Comparison of ENCODE assay signal across 14 mouse cellular contexts in genomic region chr11:49837717-49838407, GRCm38 (mm10). TPM values are rescaled to one million over a fixed set of nuclear protein-coding genes. Genes with fewer than 3 reads are reported as not detected.
DNase-seq lines count a peak whose midpoint lies in the region; ATAC-seq and TF ChIP-seq lines count a peak whose summit lies in the region.
"Had no signal": no experiment of that assay in that cellular context is flagged by ENCODE, and none has a peak within 500 bp of the region (broad histone marks: within the 10 kb centered on the region; RNA-seq: fewer than 3 reads in every experiment).

No protein-coding gene starts in this region.

- H3K36me3 ChIP-seq in liver, adult 2 months (ENCODE audit: control insufficient read depth, insufficient read depth, low read length) = no peaks in the 10 kb centered on the region
- H3K36me3 ChIP-seq in liver, embryonic 12.5 days = no peaks in the 10 kb centered on the region
- H3K36me3 ChIP-seq in midbrain, embryonic 10.5 days = peaks cover 48% of the 10 kb centered on the region
- no peaks in the 10 kb centered on the region for H3K36me3 ChIP-seq in intestine, postnatal 0 days (ENCODE audit: control insufficient read depth, insufficient read depth)

- H3K9ac ChIP-seq in liver, adult 2 months (ENCODE audit: low read depth, low read length) = no peak overlapping the region
- no peak overlapping the region for H3K9ac ChIP-seq in liver, embryonic 12.5 days
- no peak overlapping the region for H3K9ac ChIP-seq in intestine, postnatal 0 days (ENCODE audit: low read depth, low read length)
- H3K9ac ChIP-seq: heart, embryonic 15.5 days; neural tube, embryonic 15.5 days had no signal

- WGBS in liver, adult 2 months = 37% methylated on average over 13 of the region's 13 CpGs
- 51% methylated on average over 13 of the region's 13 CpGs for WGBS in liver, embryonic 12.5 days (ENCODE audit: insufficient replicate concordance)
- WGBS in midbrain, embryonic 10.5 days = 52% methylated on average over 13 of the region's 13 CpGs
- 59% methylated on average over 13 of the region's 13 CpGs for WGBS in intestine, postnatal 0 days

- no peak overlapping the region for H3K4me2 ChIP-seq in liver, embryonic 12.5 days
- H3K4me2 ChIP-seq in intestine, postnatal 0 days (replicated peaks; ENCODE audit: low read depth) = no peak overlapping the region
- H3K4me2 ChIP-seq: heart, embryonic 15.5 days; neural tube, embryonic 15.5 days had no signal

- no peak for TF ChIP-seq POLR2A in liver, adult 2 months (IDR thresholded peaks at IDR 0.05; ENCODE audit: extremely low read depth, insufficient read depth, low read length)

- H3K4me3 ChIP-seq in liver, adult 2 months (ENCODE audit: insufficient read depth, low read depth, low read length) = no peak overlapping the region
- no peak overlapping the region for H3K4me3 ChIP-seq in liver, embryonic 12.5 days
- H3K4me3 ChIP-seq in midbrain, embryonic 10.5 days = no peak overlapping the region
- no peak overlapping the region for H3K4me3 ChIP-seq in intestine, postnatal 0 days (ENCODE audit: low read depth, low read length)
- H3K4me3 ChIP-seq: heart, embryonic 15.5 days; neural tube, embryonic 15.5 days had no signal

- no peak for TF ChIP-seq CTCF in liver, adult 2 months (IDR thresholded peaks at IDR 0.05; ENCODE audit: low read depth, low read length)
- TF ChIP-seq CTCF in intestine, postnatal 0 days (IDR thresholded peaks at IDR 0.05; ENCODE audit: low read depth) = no peak

- no peaks in the 10 kb centered on the region for H3K79me2 ChIP-seq in liver, adult 2 months (ENCODE audit: control insufficient read depth, insufficient read depth, low read length)

- no peaks in the 10 kb centered on the region for H3K27me3 ChIP-seq in liver, adult 2 months (ENCODE audit: control insufficient read depth, insufficient read depth, low read length)
- no peaks in the 10 kb centered on the region for H3K27me3 ChIP-seq in liver, embryonic 12.5 days (replicated peaks)
- no peaks in the 10 kb centered on the region for H3K27me3 ChIP-seq in midbrain, embryonic 10.5 days (ENCODE audit: low read depth, poor library complexity, severe bottlenecking)
- H3K27me3 ChIP-seq in intestine, postnatal 0 days (replicated peaks; ENCODE audit: control insufficient read depth, insufficient read depth, low read length) = no peaks in the 10 kb centered on the region
- H3K27me3 ChIP-seq: heart, embryonic 15.5 days; neural tube, embryonic 15.5 days had no signal

- no peak for ATAC-seq in liver, embryonic 12.5 days
- no peak for ATAC-seq in intestine, postnatal 0 days

- H3K27ac ChIP-seq in liver, adult 2 months (replicated peaks; ENCODE audit: insufficient read depth, low read depth, low read length) = no peak overlapping the region
- H3K27ac ChIP-seq in liver, embryonic 12.5 days = no peak overlapping the region
- peak overlapping the region; percentile 73 for H3K27ac ChIP-seq in midbrain, embryonic 10.5 days (replicated peaks)
- no peak overlapping the region for H3K27ac ChIP-seq in intestine, postnatal 0 days (ENCODE audit: low read depth, low read length)
- H3K27ac ChIP-seq: heart, embryonic 15.5 days; neural tube, embryonic 15.5 days had no signal

- peak; percentile 6 for DNase-seq in embryo, embryonic 10.5 days (ENCODE audit: low spot score)
- DNase-seq in embryo, embryonic 9.5 days (ENCODE audit: extremely low spot score) = no peak
- DNase-seq in liver, adult 2 months (ENCODE audit: extremely low read depth, low read depth, low spot score) = peak; percentile 75
- peak; percentile 36 for DNase-seq in midbrain, embryonic 10.5 days (ENCODE audit: low spot score)
- peak; percentile 63 to 74 for DNase-seq in thymus, postnatal 10 days (ENCODE audit: low spot score in 2 of 2)
- no peak for DNase-seq in adrenal gland, adult 18-20 months (ENCODE audit: low spot score in 2 of 2)
- DNase-seq: embryo, embryonic 11 days; kidney, postnatal 10 days; left cerebral cortex, postnatal 4 days; lung, postnatal 4 days had no signal

- no peaks in the 10 kb centered on the region for H3K9me3 ChIP-seq in liver, embryonic 12.5 days (replicated peaks)
- H3K9me3 ChIP-seq in midbrain, embryonic 10.5 days (replicated peaks) = no peaks in the 10 kb centered on the region
- H3K9me3 ChIP-seq in intestine, postnatal 0 days (ENCODE audit: control insufficient read depth) = no peaks in the 10 kb centered on the region
- H3K9me3 ChIP-seq: heart, embryonic 15.5 days; neural tube, embryonic 15.5 days had no signal

- peaks cover 2% of the 10 kb centered on the region for H3K4me1 ChIP-seq in liver, adult 2 months (ENCODE audit: control insufficient read depth, insufficient read depth, low read length)
- peaks cover 24% of the 10 kb centered on the region for H3K4me1 ChIP-seq in liver, embryonic 12.5 days
- peaks cover 19% of the 10 kb centered on the region for H3K4me1 ChIP-seq in midbrain, embryonic 10.5 days
- H3K4me1 ChIP-seq in intestine, postnatal 0 days (replicated peaks; ENCODE audit: control insufficient read depth, insufficient read depth, low read length) = peaks cover 5% of the 10 kb centered on the region; the same call in 1 of the 2 replicates
- H3K4me1 ChIP-seq: heart, embryonic 15.5 days; neural tube, embryonic 15.5 days had no signal

RNA-seq across cellular contexts. Expression of gene Mapk9, which starts 8.7 kb away (rescaled TPM):
- total RNA-seq in liver, adult 2 months (2014; rRNA removed) = 25.9 and 30.9 TPM in 2 replicates
- polyA plus RNA-seq in liver, adult 2 months (2012; rRNA removed) = 15.6 and 16.2 TPM in 2 replicates
- 34.6 and 38.2 TPM in 2 replicates for polyA plus RNA-seq in liver, embryonic 12.5 days (2016; fragmentation: Nextera tagmentation; extraction: Ambion mirVana)
- polyA plus RNA-seq in midbrain, embryonic 10.5 days (2016; fragmentation: Nextera tagmentation; extraction: Ambion mirVana) = 22.2 and 29.7 TPM in 2 replicates
- polyA plus RNA-seq in intestine, postnatal 0 days (2015; fragmentation: Nextera tagmentation; extraction: Ambion mirVana) = 21.7 and 22.0 TPM in 2 replicates
- 10 to 100 TPM; 61.6 to 71.3 TPM for total RNA-seq in adrenal gland, adult 18-20 months (2021)

RNA-seq across cellular contexts. Expression of gene Gfpt2, which starts 43.9 kb away (rescaled TPM):
- total RNA-seq in liver, adult 2 months (2014; rRNA removed) = 0.28 and 0.34 TPM in 2 replicates
- 0.20 and 0.22 TPM in 2 replicates for polyA plus RNA-seq in liver, adult 2 months (2012; rRNA removed)
- polyA plus RNA-seq in liver, embryonic 12.5 days (2016; fragmentation: Nextera tagmentation; extraction: Ambion mirVana) = 3.2 and 3.3 TPM in 2 replicates
- polyA plus RNA-seq in midbrain, embryonic 10.5 days (2016; fragmentation: Nextera tagmentation; extraction: Ambion mirVana) = 13.9 and 16.7 TPM in 2 replicates
- polyA plus RNA-seq in intestine, postnatal 0 days (2015; fragmentation: Nextera tagmentation; extraction: Ambion mirVana) = 1.7 and 2.8 TPM in 2 replicates
- total RNA-seq in adrenal gland, adult 18-20 months (2021) = 10 to 100 TPM in 1 of 2 experiments, 1 to 10 TPM in 1; 4.3 to 11.2 TPM

Comparison
In these comparisons a context has a peak if more than half of its experiments do, and no peak if none do; other contexts are left out.
1. DNase-seq: peak in embryo, embryonic 10.5 days (single experiment), liver, adult 2 months (single experiment), midbrain, embryonic 10.5 days (single experiment) and thymus, postnatal 10 days (2 of 2); none in embryo, embryonic 9.5 days (single experiment) and adrenal gland, adult 18-20 months (0 of 2).